Mouse (Mus musculus): ENCODE results near the gene Gjb5.

Gene Gjb5

DNA sequence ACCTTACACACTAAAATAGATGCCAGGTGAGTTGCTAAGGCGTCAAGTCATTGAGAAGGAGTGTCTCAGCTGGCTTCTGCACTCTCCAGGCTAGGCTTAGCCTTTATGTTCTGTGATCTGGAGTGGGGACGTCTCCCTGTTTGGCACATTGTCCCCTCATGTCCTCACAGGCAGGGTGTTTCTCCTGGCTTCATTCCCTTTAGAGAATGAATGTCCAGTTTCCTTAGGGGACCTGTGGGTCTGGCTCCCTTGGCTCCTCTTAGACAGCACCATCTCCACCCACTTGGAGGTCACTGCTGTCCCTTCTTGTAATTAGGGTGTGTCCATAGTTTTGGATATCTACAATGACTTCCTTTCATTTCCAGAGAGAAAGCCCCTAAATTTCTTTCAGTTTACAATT is 51.1 kb downstream of the Gjb5 start:
- DNase-seq: no peak
